Mouse (Mus musculus) ZHBTc4 (cell line): ENCODE results near the gene Prss37.

Experiments used
- DNase-seq: peaks from one replicate; pipeline ENCODE4 v3.0.0-alpha.2; 2011; ENCODE audit warnings: low read depth, low spot score

The Prss37 gene

DNA sequence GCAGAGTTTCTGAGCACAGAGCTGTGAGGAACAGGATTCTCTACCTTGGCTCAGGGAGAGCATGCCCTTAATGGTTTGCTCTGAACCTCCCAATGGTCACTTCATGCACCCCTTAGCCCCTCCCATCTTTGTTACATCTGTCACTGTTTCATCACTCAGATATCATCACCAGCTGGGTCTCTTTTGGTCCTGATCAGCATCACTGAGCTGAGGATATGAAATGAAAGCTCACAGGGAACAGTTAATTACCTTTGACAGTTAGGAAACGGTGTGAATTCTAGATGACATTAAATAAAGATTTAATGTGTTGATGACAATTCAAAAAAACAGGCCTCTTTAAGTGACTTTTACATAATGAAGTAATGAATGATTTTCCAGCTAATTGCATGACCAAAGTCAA lies at the start of gene Prss37:
TSS of gene Prss37 (minus strand) at position 101 of the 400 bp plus-strand sequence.
- no peak for DNase-seq

DNA sequence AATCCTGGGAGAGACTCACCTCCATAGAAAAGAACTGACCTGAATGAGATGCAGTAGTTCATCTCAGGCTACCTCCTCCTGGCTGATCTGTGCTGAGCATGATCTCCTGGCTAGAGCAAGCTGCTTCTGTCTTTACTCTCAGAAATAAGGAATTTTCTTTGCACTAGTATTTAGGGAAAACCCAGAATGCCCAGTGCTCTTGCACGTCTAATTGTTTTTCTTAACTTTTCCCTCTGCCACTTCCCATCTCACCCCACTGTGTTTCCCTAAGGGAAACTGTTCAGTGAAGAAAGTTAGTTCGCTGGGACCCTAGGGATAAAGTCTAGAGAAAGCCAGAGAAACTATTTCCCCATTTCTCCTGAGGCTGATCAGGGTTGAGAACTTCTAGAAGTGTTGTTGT lies 35.6 kb upstream of the Prss37 start, which contains the start of gene Olfr461:
TSS of gene Olfr461 (minus strand) at position 101 of the 400 bp plus-strand sequence.
- DNase-seq, result no peak

DNA sequence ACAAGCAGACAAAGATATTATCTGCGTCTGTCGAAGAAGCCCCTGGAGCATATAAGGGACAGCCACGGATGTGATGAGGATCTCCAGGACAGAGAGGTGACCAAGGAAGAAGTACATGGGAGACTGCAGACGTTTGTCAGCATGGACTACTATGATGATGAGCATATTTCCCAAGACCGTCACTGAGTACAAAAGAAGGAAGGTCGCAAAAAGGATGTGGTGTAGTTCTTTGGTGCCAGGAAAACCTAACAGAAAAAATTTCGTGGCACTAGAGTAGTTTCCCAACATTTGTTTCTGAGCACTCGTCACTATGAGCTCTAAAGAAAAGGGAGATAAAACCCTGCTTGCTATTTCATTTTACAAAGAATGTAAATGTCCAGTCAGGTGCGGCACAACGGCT lies 25.4 kb upstream of the Prss37 start:
- DNase-seq, result no peak

DNA sequence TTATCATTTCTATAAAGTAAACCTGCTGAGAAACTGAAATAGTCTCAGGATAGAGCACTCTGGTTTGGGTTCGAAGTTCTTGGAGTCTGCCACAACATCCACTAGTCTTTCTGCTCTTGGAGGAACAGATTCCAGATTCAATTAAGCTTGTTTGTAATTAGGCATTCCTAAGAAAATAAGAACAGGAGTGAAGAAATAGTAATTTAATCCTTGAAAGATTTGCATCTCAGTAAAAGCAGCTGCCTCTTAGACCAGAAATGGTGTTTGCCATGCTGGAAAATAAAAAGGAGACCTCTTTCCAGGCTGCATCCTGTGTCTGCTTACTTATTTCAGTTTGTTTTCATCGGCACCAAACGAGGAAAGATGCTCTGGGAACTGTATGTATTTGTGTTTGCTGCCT lies 26.1 kb downstream of the Prss37 start, which contains the start of gene Tas2r108:
TSS of gene Tas2r108 (plus strand) at position 301 of the 400 bp plus-strand sequence.
- no peak for DNase-seq

DNA sequence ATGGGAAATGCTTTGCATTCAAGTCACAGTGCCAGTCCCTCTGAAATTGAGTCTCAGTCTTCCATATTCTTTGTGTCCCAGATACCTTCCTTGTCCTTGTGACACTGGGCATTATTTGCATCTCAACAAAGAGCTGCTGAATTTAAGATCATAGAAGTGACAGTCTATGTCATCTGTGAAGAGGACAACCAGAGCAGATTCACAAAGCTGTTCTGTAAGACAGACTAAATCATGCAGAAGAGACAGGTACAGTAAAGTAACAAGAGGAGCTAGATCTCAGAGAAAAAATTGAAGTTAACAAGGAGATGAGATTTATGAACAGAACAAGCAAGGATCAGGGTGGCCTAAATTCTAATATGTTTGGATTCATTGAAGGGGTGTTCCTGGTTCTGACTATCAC lies 28.4 kb downstream of the Prss37 start, which contains the start of gene Tas2r137:
TSS of gene Tas2r137 (plus strand) at position 301 of the 400 bp plus-strand sequence.
- no peak for DNase-seq

DNA sequence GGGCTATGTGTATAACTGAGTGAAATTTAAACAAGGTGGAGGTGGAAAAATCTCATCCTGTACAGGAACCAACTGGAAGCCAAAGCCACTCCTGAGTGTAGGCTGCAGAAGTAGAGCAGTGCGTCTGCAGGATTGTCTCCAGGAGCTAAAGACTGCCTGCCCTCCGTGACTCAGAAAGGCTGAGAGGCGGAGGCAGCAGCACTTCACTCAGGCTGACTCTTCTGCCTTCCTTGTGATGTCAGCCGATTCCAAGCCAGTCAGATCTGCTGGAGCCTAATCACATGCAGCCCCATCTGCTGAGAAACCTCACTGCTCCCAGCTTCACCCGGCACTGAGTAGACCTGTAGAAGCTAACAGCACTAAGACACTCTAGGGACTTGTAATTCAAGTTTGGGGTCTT lies 37.0 kb downstream of the Prss37 start:
- no peak for DNase-seq

DNA sequence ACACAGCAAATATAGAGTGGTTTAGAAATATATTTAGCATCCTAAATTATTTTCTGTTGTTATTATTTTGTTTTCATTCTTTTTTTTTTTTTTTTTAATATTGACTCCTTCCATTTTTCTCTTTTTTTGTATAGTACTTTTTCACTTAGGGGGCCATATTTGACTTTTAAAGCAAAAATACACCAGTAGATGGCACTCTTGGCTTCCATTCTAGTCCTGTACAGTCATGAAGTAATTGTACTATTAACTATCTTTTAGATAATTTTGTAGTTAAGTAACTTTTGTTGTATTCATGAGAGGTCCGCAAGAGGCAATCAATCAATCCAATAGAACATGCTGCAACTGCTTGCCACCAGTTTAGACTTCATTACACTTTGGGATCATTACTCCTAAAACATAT lies 39.6 kb downstream of the Prss37 start:
- peak; percentile 15 for DNase-seq

DNA sequence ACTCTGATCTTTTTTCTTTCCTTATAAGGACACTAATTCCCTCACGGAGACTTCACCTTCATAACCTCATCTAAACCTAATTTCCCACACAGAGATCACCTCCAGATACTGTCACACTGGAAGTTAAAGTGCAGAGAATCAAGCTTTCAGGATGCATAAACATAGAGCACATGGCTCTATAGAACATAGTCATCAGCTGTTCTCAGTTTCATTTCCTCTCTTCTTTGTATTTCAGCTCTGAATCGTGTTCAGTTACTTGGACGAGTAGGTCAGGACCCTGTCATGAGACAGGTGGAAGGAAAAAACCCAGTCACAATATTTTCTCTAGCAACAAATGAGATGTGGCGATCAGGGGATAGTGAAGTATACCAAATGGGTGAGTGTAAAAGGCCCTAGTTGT lies 43.2 kb downstream of the Prss37 start:
- DNase-seq, result no peak

DNA sequence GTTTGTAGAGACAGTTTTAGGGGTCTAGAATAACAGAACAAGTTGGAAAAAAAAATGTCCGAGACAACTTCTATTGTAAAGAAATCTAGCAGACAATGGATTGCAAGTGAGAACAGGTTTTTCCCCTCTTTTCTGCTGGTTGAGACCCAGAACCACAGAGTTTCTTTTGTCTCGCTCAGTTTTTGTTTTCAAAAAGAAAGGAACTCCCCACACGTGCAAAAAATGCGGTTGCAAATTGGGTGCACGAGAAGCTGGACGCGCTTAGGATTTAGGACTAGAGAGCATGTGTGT lies 47.6 kb downstream of the Prss37 start:
- DNase-seq, result no peak

DNA sequence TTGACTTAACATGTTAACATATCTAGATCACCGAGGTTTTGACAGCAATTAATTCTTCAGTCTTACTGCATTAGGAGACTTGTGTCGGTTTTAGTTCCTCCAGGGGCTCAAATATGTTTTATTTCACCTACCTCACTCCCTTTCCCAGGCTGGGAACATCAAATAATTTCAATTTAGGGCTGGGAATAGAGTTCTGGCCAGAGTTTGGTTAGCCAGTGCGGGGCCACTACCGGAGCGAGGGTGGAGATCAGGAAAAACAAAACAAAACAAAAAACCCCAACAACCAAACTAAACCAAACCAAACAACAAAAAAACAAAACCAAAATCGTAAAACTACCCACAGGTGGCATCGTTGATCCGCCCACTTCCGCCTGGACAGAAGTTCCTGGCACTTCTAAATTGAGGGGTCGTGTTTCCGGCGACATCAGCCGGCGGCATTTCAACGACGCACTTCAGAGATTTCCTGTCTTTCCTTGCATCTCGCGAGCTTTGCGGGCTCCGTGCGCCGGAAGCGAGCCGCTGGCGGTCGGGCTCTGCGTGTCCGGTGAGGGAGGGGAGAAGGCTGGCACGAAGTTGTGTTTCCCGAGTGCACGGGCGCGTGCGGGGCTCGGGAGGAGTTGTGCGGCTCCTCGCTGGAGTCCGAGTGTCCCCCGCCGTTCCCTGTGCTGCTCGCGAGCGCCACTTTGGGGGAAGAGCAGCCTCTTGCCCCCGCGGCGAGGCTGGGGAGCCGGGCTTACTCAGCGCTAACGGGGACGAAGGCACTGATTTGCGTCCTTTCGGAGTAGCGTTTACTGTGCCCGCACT lies 48.2 kb downstream of the Prss37 start, which contains the start of gene Ssbp1:
TSS of gene Ssbp1 (plus strand) at position 437 of the 804 bp plus-strand sequence.
- DNase-seq, result peak; percentile 98

DNA sequence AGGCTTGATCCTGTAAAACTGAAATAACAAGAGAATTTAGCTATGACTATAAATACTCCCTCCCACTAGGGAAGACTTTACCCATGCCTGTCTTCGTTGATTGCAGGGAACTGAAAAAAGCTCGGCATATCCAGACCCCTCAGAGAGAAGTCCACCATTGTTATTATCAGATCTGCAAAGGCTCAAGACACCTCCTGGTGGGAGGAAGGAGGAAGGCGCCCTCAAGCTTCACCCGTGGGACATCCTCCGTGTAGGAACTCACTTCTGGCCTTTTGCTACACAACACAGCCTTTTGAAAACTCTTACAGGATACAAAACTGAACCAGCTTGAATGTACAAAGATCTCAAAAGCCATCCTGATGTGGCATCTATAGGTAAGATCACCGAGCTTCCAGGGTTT lies 53.6 kb downstream of the Prss37 start:
- peak; percentile 26 for DNase-seq
